Mouse (Mus musculus): Measurements from ENCODE around the gene Chrm3.

DNA sequence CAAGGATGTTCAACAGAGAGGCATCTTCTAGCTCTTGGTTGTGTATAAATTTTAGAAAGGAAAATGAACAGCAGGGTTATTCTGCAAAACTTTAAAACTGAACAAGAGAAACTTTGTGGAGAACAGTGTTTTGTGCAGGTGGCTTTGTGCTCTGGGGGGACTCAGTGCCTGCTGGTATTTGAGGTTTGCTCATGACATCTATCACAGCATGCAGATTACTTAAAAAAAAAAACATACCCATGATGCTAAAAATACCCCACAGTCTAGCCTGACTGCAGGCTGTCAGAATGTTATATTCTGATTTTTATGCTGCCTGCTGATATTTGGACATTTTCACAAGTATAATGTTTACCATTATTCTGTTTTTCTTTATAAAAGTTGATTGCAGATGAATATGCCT lies 456.2 kb downstream of the Chrm3 start:
- TF ChIP-seq CTCF (IDR thresholded peaks at IDR 0.05; ENCODE audit: borderline replicate concordance, insufficient read depth, low read length): no peak
- TF ChIP-seq POLR2A (IDR thresholded peaks at IDR 0.05; ENCODE audit: low read depth, low read length): no peak

All from embryonic fibroblast, embryonic 13.5 days (primary cell).